Mouse (Mus musculus) liver, embryonic 14.5 days (tissue): ENCODE data around the gene Trappc3.

Experiments
- CTCF ChIP-seq: IDR thresholded peaks from 2 replicates; pipeline ENCODE4 v1.5.1; 2016; ENCODE audit warnings: antibody characterized with exemption, low read depth, control low read depth
- EP300 ChIP-seq: IDR thresholded peaks from 2 replicates; pipeline ENCODE4 v1.6.1; 2016; ENCODE audit warnings: antibody characterized with exemption, low read depth

GRCm38 (mm10) chr4:126275081-126275480 is 13.0 kb downstream of the Trappc3 start:
- no peak for TF ChIP-seq CTCF
- no peak for TF ChIP-seq EP300
